Mouse (Mus musculus) kidney, postnatal 14 days (tissue): ENCODE measurements around the gene Fem1a.

Experiments
- DNase-seq: peaks from one replicate; pipeline ENCODE4 v3.0.0; 2022; ENCODE audit warnings: mixed read lengths

Gene Fem1a

GRCm38 (mm10) chr17:56281193-56281592, 24.6 kb downstream of the Fem1a start:
- DNase-seq, result no peak

GRCm38 (mm10) chr17:56282802-56283201, 26.2 kb downstream of the Fem1a start:
- no peak for DNase-seq

DNA sequence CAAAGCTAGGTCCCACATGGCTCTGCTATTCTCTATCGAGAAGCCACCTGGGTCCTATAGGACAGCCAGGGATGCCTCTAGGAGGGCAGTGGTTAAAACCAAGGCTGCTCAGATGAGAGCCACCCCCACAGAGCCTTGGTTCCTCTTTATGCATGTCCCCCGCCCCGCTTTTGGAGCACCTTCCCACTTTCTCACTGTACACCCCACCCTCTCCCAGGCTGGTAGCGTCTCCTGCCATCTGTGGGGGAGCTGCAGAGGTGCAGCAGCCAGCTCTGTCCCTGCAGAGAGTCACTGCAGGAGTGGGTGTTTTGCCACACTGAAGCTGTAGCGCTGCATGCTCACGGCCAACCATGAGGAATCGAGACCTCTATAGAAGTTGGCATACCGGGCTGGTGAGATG, 26.7 kb downstream of the Fem1a start:
- no peak for DNase-seq

- DNase-seq, result no peak
Observed at GRCm38 (mm10) chr17:56285995-56286394, 29.4 kb downstream of the Fem1a start.

DNA sequence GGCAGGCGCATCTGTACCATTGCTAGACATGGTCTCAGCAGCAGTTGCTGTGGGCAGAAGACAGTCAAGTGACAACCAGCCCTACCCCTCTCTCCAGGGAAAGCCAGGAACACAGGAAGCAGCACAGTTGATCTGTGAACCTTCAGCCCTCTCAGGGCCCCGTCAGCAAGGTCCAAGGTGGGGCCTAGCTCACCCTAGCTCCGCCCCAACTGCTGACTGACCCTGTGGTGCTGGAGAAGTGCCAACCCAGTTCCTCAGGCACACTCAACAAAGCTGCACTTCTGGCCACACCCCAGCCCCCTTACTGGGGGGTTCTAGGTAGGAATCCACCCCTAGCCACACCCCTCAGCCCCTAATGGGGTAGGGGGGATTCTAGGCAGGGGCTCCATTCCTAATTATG, 31.2 kb downstream of the Fem1a start:
- DNase-seq, result peak; percentile 84

DNA sequence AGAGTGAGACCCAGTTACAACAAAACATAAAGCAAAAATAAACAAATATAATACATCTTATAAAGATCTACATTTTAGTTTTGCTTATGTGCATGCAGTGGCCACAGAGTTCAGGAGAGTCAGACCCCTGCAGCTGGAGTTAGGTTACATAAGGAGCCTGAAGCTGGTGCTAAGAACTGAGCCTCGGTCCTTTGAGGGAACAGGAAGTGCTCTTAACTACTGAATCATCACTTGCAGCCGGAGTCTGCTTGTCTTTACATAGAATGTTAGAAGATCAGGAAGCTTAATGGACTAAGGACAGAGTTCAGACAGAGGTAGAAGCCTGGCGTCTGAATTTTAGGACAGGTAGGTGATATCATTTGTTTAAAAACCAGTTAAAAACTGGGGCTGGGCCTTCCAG, 32.3 kb downstream of the Fem1a start:
- DNase-seq, result no peak

DNA sequence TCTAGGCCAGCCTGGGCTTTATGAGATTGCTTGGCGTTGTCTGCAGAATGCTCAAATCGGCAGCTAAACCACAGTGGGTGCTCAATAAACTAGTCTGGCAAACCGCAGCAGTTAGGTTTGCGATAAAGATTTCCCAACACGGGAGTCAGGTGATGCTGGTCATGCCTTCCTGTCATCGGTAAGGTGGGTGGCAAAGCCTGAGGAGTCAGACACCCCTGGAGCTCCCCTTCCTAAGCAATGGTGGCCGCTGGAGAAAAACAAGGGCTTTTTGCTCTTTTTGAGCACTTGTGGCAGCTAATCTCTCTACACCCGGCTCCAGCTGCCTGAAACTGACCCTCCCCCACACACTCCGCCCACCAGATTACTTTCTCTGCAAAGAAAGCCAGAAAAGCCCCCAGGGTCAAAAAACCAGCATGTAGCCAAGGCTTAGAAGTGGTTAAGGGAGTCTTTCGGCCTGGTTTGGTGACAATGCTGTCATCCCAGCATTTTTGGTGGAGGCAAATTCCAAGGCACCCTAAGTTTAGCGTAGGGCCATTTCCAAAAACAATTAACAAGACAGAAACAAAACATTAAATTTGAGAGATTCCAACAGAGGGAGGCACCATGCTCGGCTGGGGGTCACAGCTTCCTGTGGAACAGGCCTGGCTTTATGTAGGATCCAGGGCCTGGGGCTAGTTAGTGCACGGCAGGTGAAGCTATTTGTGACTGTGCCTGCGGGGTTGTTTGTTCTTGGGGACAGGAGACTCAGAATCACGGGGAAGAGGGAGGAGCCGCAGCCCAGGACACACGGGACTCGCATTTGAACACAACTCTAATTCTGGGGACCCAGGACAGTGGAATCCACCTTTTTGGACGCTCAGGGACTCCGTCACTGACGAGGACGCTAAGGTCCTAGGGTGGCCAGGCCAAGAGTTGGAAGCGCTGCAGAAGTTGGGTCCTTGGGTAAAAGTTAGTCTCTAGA, 33.0 kb downstream of the Fem1a start:
- peak; percentile 69 for DNase-seq

GRCm38 (mm10) chr17:56290388-56291170, 34.0 kb downstream of the Fem1a start:
- DNase-seq, result peak; percentile 97

DNA sequence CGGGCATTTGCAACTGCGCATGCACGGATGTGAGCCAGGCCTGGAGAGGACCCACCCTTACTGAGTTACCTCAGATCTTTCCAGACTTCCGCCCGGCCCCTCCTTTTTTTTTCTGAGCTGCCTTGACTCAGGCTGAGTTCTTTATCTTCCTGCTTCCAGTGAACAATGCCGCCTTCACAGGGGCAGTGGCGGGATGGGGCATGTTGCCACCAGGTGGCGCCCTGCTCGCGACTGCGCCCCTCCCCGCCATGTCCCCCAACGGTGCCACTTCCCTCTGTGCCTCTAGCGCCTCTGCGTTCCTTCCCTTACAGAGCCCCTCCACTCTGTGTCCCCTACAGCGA, 34.5 kb downstream of the Fem1a start:
- peak; percentile 92 for DNase-seq

- no peak for DNase-seq
Observed at GRCm38 (mm10) chr17:56291826-56292475, 35.3 kb downstream of the Fem1a start.

GRCm38 (mm10) chr17:56292531-56293222, 36.1 kb downstream of the Fem1a start, which contains the start of gene Plin3:
TSS of gene Plin3 (minus strand) at chr17:56292873.
- no peak for DNase-seq

DNA sequence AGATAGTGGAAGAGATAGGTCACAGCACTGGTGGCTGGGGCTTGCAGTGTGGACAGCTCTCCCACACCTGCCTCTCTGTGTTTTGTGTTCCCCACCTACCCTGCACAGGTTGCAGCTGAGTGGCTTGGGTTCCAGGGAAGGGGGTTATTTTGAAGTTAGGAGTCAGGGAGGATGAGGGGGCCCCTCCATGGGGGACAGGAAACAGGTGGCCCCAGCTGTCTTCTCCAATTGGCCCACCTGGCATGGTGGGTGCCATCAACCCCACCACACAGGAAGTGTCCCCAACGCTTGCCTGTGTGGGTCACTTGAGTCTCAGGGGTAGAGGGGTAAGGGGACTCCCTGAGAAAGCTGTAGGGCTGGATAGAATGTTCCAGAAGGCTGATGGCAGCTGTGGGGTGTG, 36.7 kb downstream of the Fem1a start:
- DNase-seq, result no peak

DNA sequence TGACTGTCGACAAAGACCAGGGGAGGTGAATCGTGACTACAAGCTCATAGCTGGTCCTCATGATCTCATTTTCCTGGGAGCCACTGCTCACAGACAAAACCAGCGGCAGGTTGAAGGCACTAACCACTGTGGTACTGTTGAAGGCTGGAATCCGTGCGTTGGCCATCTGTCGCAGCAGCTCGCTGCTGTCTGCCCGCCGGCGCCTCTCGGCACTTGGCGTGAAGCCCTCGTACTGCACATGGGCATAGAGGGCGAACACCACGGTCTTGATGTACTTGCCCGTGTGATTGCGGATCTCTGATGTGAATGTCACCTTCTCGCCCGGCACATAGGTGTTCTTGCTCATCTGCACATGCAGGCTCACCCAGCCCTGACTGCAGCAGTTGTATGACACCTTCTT, 37.6 kb downstream of the Fem1a start:
- no peak for DNase-seq

DNA sequence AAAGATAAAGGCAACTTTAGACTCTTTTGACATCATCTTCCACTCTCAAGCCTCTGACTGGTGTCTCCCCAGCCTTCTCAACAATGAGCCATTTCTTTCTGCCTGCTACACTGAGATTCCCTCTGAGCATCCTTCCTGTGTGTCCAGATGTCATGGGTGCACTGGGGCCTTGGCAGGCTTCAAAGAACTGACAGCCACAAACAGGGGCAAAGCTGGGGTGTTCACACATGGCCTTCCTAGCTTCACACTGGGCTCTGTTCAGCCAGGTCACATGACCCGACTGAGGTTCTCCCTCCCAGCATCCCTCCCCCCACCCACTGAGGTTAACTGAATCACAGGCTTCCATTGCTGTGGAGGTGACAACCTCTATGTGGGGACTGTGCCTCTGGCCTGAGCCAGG, 39.6 kb downstream of the Fem1a start:
- no peak for DNase-seq

DNA sequence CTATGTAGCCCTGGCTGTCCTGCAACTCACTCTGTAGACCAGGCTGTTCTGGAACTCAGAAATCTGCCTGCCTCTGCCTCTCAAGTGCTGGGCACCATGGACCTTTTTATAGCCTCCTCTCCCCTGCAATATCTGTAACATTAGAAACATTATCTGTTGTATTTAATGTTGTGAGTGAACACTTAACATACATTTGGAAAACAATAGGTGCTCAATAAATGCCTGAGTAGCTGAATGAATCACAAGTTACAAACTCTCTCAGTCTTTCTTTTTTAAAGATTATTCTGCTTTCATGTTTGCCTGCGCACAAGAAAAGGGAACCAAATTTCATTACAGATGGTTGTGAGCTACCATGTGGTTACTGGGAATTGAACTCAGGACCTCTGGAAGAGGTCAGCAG, 41.6 kb downstream of the Fem1a start:
- DNase-seq, result no peak

DNA sequence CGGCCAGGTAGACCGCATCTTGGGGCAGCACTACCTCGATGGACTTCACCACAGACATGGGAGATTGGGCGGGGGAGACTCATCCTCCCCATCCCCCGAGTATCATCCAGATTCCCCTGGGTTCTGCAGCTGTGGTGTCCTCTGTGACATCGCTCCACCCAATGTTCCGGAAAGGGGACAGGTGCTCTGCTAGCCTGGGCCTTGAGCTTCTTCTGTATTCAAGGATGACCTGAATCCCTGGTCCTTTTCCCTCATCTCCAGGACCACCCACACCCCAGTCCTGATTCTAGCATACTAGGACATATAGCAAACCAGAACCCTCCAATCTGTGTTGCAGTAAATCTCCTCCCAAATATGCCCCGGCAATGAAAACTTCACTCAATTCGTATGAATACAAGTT, 43.6 kb downstream of the Fem1a start, which contains the start of gene Arrdc5:
TSS of gene Arrdc5 (minus strand) at position 101 of the 400 bp plus-strand sequence.
- no peak for DNase-seq

DNA sequence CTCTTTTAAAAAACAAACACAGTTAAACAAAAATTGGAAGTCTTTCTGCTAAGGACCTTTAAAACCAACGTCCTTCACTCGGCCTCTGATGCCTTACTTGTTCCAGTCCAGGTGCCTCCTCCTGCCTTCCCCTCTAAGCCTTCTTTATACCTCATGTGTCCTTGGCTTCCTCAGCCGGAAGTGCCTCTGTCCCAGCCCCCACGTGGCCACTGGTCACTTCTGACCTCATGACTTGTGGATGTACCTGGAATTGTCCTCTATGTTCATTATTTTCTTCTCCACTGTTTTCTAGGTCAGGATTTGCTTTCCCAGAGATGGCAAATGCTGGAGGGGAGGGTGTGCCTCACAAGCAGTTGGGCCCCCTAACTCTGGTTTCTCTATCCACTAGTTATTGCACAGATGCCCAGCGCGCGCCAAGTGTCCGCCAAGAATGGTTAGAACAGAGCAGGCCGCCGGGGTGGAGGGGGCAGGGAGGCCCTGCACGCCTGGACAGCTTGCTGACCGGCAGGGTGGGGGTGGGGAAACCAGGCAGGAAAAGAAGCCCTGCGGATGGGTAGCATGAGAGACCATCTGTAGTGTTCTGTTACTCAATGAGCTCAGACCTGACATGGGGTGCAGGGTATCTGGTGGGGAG, 45.9 kb downstream of the Fem1a start:
- DNase-seq, result peak; percentile 64

- DNase-seq, result peak; percentile 89
Observed at GRCm38 (mm10) chr17:56303160-56303846, 46.7 kb downstream of the Fem1a start, which contains the start of gene Uhrf1. TSS of gene Uhrf1 (plus strand) at chr17:56303321.

DNA sequence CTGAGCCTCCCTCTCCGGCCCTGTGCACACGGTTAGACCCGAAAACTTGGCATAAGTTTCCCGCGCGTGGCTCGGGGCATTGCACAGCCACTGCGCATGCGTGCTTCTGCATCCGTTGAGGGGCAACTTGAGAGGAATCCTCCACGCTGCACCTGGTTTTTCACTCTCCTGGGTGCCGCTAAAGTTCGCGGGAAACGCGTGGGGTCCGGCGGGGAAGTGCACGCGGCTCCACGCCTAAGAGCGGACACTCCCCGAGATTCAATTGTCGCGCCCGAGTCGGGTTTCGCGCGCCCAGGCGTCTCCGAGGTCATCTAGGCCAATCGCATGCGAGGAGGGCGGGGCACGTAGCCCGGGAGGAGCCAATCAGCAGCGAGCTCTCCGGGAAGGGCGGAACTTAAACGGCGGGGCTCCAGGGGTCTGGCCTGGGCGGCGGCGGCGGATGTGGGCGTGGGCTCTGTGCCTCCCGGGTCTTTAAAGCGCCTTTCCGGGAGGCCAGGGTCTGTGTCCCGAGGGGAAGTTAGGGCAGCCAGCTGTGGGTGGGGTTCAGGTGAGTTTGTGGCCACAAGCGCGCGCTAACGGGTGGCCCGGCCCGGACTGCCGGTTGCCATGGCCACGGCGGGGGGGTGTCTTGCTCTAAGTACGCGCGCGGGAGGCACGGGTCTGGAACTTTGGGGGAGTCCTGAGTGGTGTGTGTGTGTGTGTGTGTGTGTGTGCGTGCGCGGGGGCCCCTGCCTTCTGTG, 47.4 kb downstream of the Fem1a start:
- peak; percentile 97 for DNase-seq

- DNase-seq, result no peak
Observed at GRCm38 (mm10) chr17:56304718-56305117, 48.1 kb downstream of the Fem1a start.

DNA sequence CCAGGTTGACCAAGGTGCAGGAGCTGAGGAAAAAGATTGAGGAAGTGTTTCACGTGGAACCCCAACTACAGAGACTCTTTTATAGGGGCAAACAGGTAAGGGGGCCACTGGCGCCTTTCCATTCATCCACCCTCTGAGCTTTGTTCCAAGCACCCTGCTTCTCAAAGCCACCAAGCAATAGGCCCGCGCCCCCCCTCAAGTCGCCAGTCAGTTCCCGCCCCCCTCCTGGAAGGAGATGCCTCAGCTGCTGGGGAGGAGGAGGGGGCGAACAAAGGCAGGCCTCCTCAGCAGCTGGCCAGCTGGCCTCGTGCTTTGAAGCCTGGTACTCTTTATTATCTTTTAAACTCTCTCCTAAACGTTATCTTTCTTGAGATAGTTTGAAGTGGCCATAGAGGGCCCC, 48.5 kb downstream of the Fem1a start:
- DNase-seq, result no peak
